Mouse (Mus musculus) lung, embryonic 15.5 days (tissue): ENCODE measurements around the gene Ramp3. TPM values are rescaled to one million over a fixed set of nuclear protein-coding genes. Genes with fewer than 3 reads are reported as not detected.

ENCODE experiments used
- ATAC-seq: fragments of 200-750 bp; cut with Nextera tagmentation; 2 replicates; pipeline ENCODE4 v1.8.0; 2017; ENCODE audit warnings: moderate number of reproducible peaks, borderline replicate concordance; ENCODE audit not compliant: low FRiP score, low TSS enrichment; ENCODE audit errors: extremely low read depth
- H3K27ac ChIP-seq: fragments of 300-500 bp; sonication (generic); 2 replicates; pipeline ENCODE4 v1.5.1; 2015; ENCODE audit warnings: moderate library complexity, mild to moderate bottlenecking, inconsistent platforms
- H3K27me3 ChIP-seq: fragments of 300-500 bp; sonication (generic); 2 replicates; pipeline ENCODE4 v1.6.1; 2015; ENCODE audit warnings: inconsistent platforms
- H3K36me3 ChIP-seq: fragments of 300-500 bp; sonication (generic); 2 replicates; pipeline ENCODE4 v1.6.1; 2015; ENCODE audit warnings: inconsistent platforms
- H3K4me1 ChIP-seq: fragments of 300-500 bp; sonication (generic); 2 replicates; pipeline ENCODE4 v1.6.1; 2015; ENCODE audit warnings: inconsistent platforms
- H3K4me2 ChIP-seq: fragments of 300-500 bp; sonication (generic); 2 replicates; pipeline ENCODE4 v1.6.1; 2015; ENCODE audit warnings: inconsistent platforms, mild to moderate bottlenecking, moderate library complexity
- H3K4me3 ChIP-seq: fragments of 300-500 bp; sonication (generic); 2 replicates; pipeline ENCODE4 v1.5.1; 2015; ENCODE audit warnings: mild to moderate bottlenecking, inconsistent platforms
- H3K9ac ChIP-seq: fragments of 300-500 bp; sonication (generic); 2 replicates; pipeline ENCODE4 v1.6.1; 2015; ENCODE audit warnings: inconsistent platforms
- H3K9me3 ChIP-seq: fragments of 300-500 bp; sonication (generic); 2 replicates; pipeline ENCODE4 v1.6.1; 2016; ENCODE audit warnings: inconsistent platforms
- WGBS: fragments of 180-500 bp; shearing (Covaris S2); methylation state at CpG from one replicate; pipeline ENCODE4 v1.1.7; 2015; 5-methylcytosine and 5-hydroxymethylcytosine counted together
- polyA plus RNA-seq: library from polyadenylated mRNA; unstranded; fragments of >200 nt; fragmentation: Nextera tagmentation; extraction: Ambion mirVana; gene quantifications from 2 replicates; pipeline ENCODE4 v1.2.1, GENCODE M21; 2015

The Ramp3 gene
- polyA plus RNA-seq, 1 experiment from 2014 or later: 2.1 TPM

DNA sequence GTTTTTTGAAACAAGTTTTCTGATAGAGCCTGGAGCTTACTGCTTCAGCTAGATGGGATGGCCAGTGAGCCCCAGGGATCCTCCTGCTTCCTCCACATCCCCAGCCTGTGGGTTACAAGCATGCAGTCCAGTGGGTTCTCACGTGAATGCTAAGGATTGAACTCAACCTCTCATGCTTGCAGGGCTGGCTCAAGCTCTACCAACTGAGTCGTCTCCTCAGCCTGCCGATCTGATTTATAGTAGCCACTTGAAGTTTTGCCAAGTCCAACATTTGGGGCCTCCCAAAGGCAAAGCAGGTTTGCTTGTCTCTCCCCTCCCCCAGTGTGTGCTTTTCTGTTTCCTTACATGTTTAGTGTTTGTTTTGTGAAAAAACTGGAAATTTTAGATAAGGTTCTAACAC, 43.9 kb downstream of the Ramp3 start:
- no peaks in the 10 kb centered on the region for H3K9me3 ChIP-seq
- no peak overlapping the region for H3K9ac ChIP-seq
- no peak overlapping the region for H3K4me2 ChIP-seq
- WGBS: 32% methylated on average over 3 of the region's 3 CpGs
- H3K36me3 ChIP-seq: no peaks in the 10 kb centered on the region
- H3K4me3 ChIP-seq: no peak overlapping the region
- H3K27me3 ChIP-seq: no peaks in the 10 kb centered on the region
- no peak for ATAC-seq
- H3K27ac ChIP-seq: no peak overlapping the region
- no peaks in the 10 kb centered on the region for H3K4me1 ChIP-seq

DNA sequence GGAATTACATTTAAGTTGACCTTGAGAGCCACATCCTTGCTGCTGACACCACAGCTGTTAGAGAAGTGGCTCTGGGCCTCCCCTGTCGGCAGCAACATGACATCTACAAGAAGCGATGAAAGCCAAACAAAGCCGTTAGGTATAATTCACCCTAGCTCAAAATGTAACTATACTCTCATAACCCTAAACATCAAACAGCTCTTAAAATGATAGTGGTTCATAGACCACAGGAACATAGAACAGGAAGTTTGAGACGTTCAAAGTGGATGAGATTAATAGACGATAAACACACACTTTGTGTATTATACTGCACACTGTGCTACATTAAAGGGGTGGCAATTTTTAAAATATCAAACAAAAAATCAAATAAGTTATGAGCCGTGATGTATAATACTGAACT, 46.5 kb downstream of the Ramp3 start:
- no peaks in the 10 kb centered on the region for H3K36me3 ChIP-seq
- H3K4me2 ChIP-seq: no peak overlapping the region
- no peak for ATAC-seq
- H3K27ac ChIP-seq: no peak overlapping the region
- H3K4me1 ChIP-seq: no peaks in the 10 kb centered on the region
- H3K27me3 ChIP-seq: no peaks in the 10 kb centered on the region
- no peaks in the 10 kb centered on the region for H3K9me3 ChIP-seq
- no peak overlapping the region for H3K9ac ChIP-seq
- 64% methylated on average over 6 of the region's 6 CpGs for WGBS
- no peak overlapping the region for H3K4me3 ChIP-seq

DNA sequence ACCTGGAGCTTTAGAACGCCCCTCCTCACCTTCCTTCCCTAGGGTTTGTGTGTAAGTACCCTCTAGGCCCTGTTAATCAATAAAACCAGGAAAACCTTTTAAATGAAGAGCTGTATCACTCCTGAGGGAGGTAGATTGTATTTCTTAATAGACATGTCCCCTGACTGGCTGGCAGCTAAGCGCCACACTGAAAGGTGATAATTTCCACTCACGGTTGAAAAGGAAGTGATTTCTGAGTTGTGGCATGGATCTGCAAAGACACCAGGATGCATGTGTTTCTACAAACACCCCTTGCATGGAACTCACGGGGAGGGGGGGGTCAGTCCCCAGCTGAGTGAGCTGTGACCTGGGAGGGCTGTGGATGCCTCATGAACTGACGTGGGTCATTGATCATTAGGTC, 47.2 kb downstream of the Ramp3 start:
- ATAC-seq: no peak
- no peak overlapping the region for H3K27ac ChIP-seq
- no peak overlapping the region for H3K4me2 ChIP-seq
- no peaks in the 10 kb centered on the region for H3K27me3 ChIP-seq
- no peaks in the 10 kb centered on the region for H3K36me3 ChIP-seq
- no peaks in the 10 kb centered on the region for H3K9me3 ChIP-seq
- WGBS: 75% methylated on average over 5 of the region's 5 CpGs
- no peak overlapping the region for H3K4me3 ChIP-seq
- no peak overlapping the region for H3K9ac ChIP-seq
- H3K4me1 ChIP-seq: no peaks in the 10 kb centered on the region

DNA sequence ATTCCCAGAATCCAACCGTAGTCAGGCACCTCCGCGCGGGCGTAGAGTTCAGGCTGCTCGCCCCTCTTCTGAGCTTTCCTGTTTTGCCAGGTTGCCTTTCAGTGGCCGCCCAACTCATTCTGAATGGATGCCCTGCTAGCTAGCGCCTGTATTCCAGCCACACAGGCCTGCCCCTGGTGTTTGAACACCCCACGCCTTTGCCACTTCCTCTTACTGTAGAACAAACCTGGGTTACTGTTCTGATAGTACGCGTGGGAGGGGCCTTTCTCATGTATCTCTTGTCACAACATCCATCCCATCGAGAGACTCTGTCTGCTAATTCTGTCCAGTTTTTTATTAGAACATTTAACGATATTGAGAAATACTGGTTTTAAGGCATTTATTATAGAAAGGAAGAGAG, 48.5 kb downstream of the Ramp3 start:
- Histone ChIP-seq H3K4me2 (no peak overlapping the region), H3K27ac (no peak overlapping the region), H3K4me3 (no peak overlapping the region), H3K9me3 (no peaks in the 10 kb centered on the region), H3K4me1 (no peaks in the 10 kb centered on the region), H3K9ac (no peak overlapping the region), H3K27me3 (no peaks in the 10 kb centered on the region), H3K36me3 (no peaks in the 10 kb centered on the region)
- no peak for ATAC-seq
- WGBS: 87% methylated on average over 13 of the region's 13 CpGs

DNA sequence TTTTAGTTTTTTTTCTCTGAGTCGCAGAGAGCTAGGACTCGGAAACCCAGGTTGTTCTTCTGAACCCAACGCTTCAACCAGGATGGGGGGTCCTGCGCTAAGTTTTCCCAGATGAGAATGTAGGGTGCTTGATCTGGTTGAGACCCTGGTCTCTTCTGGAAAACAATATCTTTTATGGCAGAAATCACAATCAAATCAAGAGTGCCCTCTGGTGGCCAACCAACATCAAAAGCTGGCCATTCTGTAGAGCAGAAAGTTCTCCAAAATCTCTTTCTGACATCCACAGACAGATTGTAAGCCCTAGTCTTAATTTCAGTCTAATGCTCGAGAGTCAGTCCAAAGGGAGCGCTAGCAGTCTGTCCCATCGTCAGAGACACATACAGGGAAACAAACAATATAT, 50.1 kb downstream of the Ramp3 start:
- ATAC-seq: no peak
- H3K9ac ChIP-seq: no peak overlapping the region
- WGBS: 87% methylated on average over 7 of the region's 7 CpGs

DNA sequence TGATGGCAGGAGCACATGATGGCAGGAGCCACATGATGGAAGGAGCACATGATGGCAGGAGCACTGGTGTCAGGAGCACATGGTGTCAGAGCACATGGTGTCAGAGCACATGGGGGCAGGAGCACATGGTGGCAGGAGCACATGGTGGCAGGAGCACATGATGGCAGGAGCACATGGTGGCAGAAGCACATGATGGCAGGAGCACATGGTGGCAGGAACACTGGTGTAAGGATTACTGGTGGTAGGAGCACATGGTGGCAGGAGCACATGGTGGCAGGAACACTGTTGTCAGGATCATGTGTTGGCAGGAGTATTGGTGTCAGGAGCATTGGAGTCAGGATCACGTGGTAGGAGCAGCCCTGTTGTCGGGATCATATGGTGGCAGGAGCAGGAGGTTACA, 52.1 kb downstream of the Ramp3 start:
- no peak overlapping the region for H3K4me2 ChIP-seq
- no peaks in the 10 kb centered on the region for H3K36me3 ChIP-seq
- H3K4me1 ChIP-seq: no peaks in the 10 kb centered on the region
- H3K9ac ChIP-seq: no peak overlapping the region
- H3K4me3 ChIP-seq: no peak overlapping the region
- 0 out of 2 replicates have a peak, but pooled peaks have one; percentile 17 for ATAC-seq
- H3K9me3 ChIP-seq: no peaks in the 10 kb centered on the region
- no peaks in the 10 kb centered on the region for H3K27me3 ChIP-seq
- no peak overlapping the region for H3K27ac ChIP-seq
- WGBS: 60% methylated on average over 2 of the region's 2 CpGs

More for the DNA sequence above, 50.1 kb downstream of the Ramp3 start:
- no peaks in the 10 kb centered on the region for H3K27me3 ChIP-seq
- H3K9me3 ChIP-seq: no peaks in the 10 kb centered on the region
- no peaks in the 10 kb centered on the region for H3K4me1 ChIP-seq
- H3K4me2 ChIP-seq: no peak overlapping the region
- H3K36me3 ChIP-seq: no peaks in the 10 kb centered on the region
- no peak overlapping the region for H3K4me3 ChIP-seq
- H3K27ac ChIP-seq: no peak overlapping the region

DNA sequence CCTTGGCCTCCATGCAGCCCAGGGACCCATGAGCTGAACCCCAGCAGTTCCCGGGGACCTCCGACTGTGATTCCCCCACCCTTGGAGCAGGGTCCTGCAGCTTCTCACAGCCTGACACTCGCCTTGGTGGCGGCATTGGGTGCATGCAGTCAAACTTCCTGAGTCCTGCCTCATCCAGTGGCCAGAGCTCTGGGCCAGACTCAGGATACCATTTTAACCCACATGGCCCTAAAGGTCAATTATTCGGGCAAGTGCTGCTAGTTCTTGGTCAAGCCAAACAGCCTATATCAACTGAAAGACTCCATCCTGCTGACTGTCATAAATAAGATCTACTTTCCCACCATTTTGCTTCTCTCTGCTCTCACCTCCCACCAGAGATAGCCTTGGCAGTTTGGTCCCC, 62.4 kb downstream of the Ramp3 start:
- Histone ChIP-seq H3K4me2 (no peak overlapping the region), H3K27me3 (no peaks in the 10 kb centered on the region), H3K36me3 (no peaks in the 10 kb centered on the region), H3K9ac (no peak overlapping the region), H3K4me1 (no peaks in the 10 kb centered on the region), H3K4me3 (no peak overlapping the region), H3K27ac (no peak overlapping the region), H3K9me3 (no peaks in the 10 kb centered on the region)
- WGBS: 85% methylated on average over 5 of the region's 5 CpGs
- ATAC-seq: no peak

DNA sequence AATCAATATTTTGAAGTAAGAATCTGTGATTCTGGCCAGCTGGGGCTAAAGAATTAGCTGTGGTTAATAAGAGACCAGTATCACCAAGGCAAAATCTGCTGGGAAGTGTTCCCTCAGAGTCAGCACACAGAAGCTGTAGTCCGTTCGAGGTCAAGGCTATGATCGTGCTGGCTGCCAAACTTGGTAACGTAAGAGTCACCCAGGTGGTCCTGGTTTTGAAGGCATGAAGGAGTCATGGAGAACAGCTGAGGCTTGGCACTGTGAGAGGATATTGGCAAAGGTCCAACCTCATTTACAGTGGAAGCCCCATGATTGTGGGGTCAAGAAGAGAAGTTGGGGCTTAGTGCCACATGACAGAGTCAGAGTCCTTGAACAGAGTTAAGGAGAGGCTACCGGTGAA, 68.6 kb downstream of the Ramp3 start:
- no peak overlapping the region for H3K27ac ChIP-seq
- H3K9me3 ChIP-seq: no peaks in the 10 kb centered on the region
- no peak overlapping the region for H3K4me2 ChIP-seq
- H3K36me3 ChIP-seq: no peaks in the 10 kb centered on the region
- 83% methylated on average over 5 of the region's 5 CpGs for WGBS
- H3K27me3 ChIP-seq: no peaks in the 10 kb centered on the region
- no peak overlapping the region for H3K4me3 ChIP-seq
- H3K9ac ChIP-seq: no peak overlapping the region
- no peaks in the 10 kb centered on the region for H3K4me1 ChIP-seq
- ATAC-seq: no peak

Other genes starting within 250 kb of the Ramp3 start
- gene Ppia, start 243.1 kb upstream of the Ramp3 start, polyA plus RNA-seq: 6,112 and 6,204 TPM in 2 replicates
- gene H2afv, start 214.1 kb upstream of the Ramp3 start, polyA plus RNA-seq: 540 and 574 TPM in 2 replicates
- gene Purb, start 182.6 kb upstream of the Ramp3 start, polyA plus RNA-seq: 28.1 and 28.8 TPM in 2 replicates
- 2.9 and 4.1 TPM in 2 replicates for gene Myo1g, start 137.6 kb upstream of the Ramp3 start, polyA plus RNA-seq
- gene Ccm2, start 111.6 kb upstream of the Ramp3 start, polyA plus RNA-seq: 87.8 and 92.9 TPM in 2 replicates
- 2.1 and 2.4 TPM in 2 replicates for gene Nacad, start 52.5 kb upstream of the Ramp3 start, polyA plus RNA-seq
- gene Tbrg4, start 32.5 kb upstream of the Ramp3 start, polyA plus RNA-seq: 33.9 and 37.9 TPM in 2 replicates
- not detected in 2 replicates for gene Wap, start 19.9 kb upstream of the Ramp3 start, polyA plus RNA-seq
- gene Gm11983, start 179.1 kb downstream of the Ramp3 start, polyA plus RNA-seq: not detected in 2 replicates